Mouse (Mus musculus) ES-Bruce4 (cell line): ENCODE measurements around the gene Polr2e.

ENCODE experiments used
- CTCF ChIP-seq: IDR thresholded peaks from one replicate; pipeline ENCODE4 v1.8.1; 2011; ENCODE audit warnings: low read depth, low read length
- POLR2A ChIP-seq: IDR thresholded peaks from one replicate; pipeline ENCODE4 v1.8.1; 2011; ENCODE audit warnings: low read length; ENCODE audit not compliant: insufficient read depth

DNA sequence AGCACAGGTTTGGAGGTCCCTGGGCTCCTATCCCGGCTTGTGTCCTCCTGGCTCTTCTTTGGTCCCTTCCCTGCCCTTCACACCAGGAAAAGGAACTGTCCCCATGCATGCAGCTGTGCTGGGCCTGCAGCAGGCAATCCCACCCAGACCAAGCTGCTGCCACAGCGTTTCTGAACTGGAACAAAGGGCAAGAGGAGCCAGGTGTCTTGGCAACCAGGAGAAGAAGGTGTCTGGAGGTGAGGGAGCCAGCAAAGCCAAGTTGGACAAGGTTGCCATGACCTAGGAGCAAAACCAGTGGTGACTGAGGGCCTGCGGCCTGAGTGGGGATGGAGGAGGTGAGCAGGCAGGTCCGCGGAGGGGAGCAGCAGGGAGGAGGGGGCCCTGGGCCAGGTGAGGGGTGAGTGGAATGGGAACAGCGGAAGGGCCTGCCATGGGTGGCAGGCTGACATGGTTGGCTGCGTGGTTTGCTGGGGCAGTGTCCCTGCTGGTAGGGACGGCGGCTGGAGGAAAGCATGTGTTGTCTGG is 7.5 kb upstream of the Polr2e start, which contains the start of gene Gpx4:
- TF ChIP-seq CTCF (no peak), POLR2A (no peak)
